Mouse (Mus musculus): ENCODE data around the gene Gm7102. TPM values are rescaled to one million over a fixed set of nuclear protein-coding genes. Genes with fewer than 3 reads are reported as not detected.
"Not testable (repeated sequence)": the region's sequence is repeated elsewhere in the genome, so short reads cannot be mapped to it uniquely, and the experiment has no call there.

Gm7102 gene
- total and polyA plus RNA-seq, 3 experiments, result 1.9 TPM; not detected in 2

- TF ChIP-seq ZNF384 (IDR thresholded peaks at IDR 0.05; ENCODE audit: low read depth, low read length) (peak; percentile 68), ETS1 (IDR thresholded peaks at IDR 0.05; ENCODE audit: low read depth, low read length) (peak; percentile 9; the same call in 1 of the 2 replicates), MYC (IDR thresholded peaks at IDR 0.05; ENCODE audit: low read depth, low read length) (0 out of 2 replicates have a peak, but pooled peaks have one; percentile 20), CTCF (IDR thresholded peaks at IDR 0.05 in 2 of 3, conservative IDR thresholded peaks at IDR 0.05 in 1 of 3; ENCODE audit: control insufficient read depth in 1 of 3, insufficient read depth in 1 of 3, low read depth in 2 of 3, low read length in 3 of 3, poor library complexity in 1 of 3, severe bottlenecking in 1 of 3) (peak in 1 of 3 experiments; percentile 6; a peak in 2 of 6 replicates), MYB (IDR thresholded peaks at IDR 0.05; ENCODE audit: low read depth, low read length) (no peak), ZMIZ1 (IDR thresholded peaks at IDR 0.05; ENCODE audit: low read depth, low read length) (no peak)
- Histone ChIP-seq H3K27me3 (ENCODE audit: control insufficient read depth in 1 of 2, insufficient read depth in 2 of 2, low read length in 2 of 2) (no peaks in the 10 kb centered on the region), H3K79me2 (ENCODE audit: control insufficient read depth, insufficient read depth, low read length, poor library complexity) (no peaks in the 10 kb centered on the region), H3K9me3 (replicated peaks; ENCODE audit: insufficient read depth, low read length) (no peaks in the 10 kb centered on the region), H3K4me1 (ENCODE audit: control insufficient read depth in 1 of 2, insufficient read depth in 2 of 2, low read length in 2 of 2) (no peaks in the 10 kb centered on the region), H3K36me3 (ENCODE audit: control insufficient read depth in 1 of 2, insufficient read depth in 2 of 2, low read length in 2 of 2) (no peaks in the 10 kb centered on the region), H3K4me3 (ENCODE audit: control insufficient read depth in 1 of 2, insufficient read depth in 1 of 2, low read depth in 2 of 2, low read length in 2 of 2) (no peak overlapping the region), H3K27ac (ENCODE audit: control insufficient read depth, low read depth, low read length) (no peak overlapping the region), H3K9ac (ENCODE audit: control insufficient read depth, low read depth, low read length, poor library complexity, severe bottlenecking) (no peak overlapping the region)
- DNase-seq (ENCODE audit: low read depth, low spot score), result peak; percentile 99
These were observed 47.7 kb upstream of the Gm7102 start for GRCm38 (mm10) chr19:61223706-61224328.

- peak; percentile 93 for TF ChIP-seq TAL1 (IDR thresholded peaks at IDR 0.05; ENCODE audit: low read length)
- peak; percentile 74 to 87 for TF ChIP-seq EP300 (IDR thresholded peaks at IDR 0.05; ENCODE audit: low read depth in 1 of 2, low read length in 2 of 2)
- TF ChIP-seq ETS1 (IDR thresholded peaks at IDR 0.05; ENCODE audit: low read depth, low read length), result peak; percentile 67
- TF ChIP-seq GATA1 (IDR thresholded peaks at IDR 0.05; ENCODE audit: low read depth, low read length), result peak; percentile 77
- TF ChIP-seq TCF12 (IDR thresholded peaks at IDR 0.05; ENCODE audit: low read depth, low read length), result peak; percentile 90
- peak; percentile 27; the same call in 1 of the 2 replicates for TF ChIP-seq MYC (IDR thresholded peaks at IDR 0.05; ENCODE audit: low read depth, low read length)
- not testable (repeated sequence) for H3K9me3 ChIP-seq (replicated peaks; ENCODE audit: insufficient read depth, low read length); H3K36me3 ChIP-seq (ENCODE audit: control insufficient read depth in 1 of 2, insufficient read depth in 2 of 2, low read length in 2 of 2); H3K79me2 ChIP-seq (ENCODE audit: control insufficient read depth, insufficient read depth, low read length, poor library complexity); H3K4me3 ChIP-seq (ENCODE audit: control insufficient read depth in 1 of 2, insufficient read depth in 1 of 2, low read depth in 2 of 2, low read length in 2 of 2); H3K27me3 ChIP-seq (ENCODE audit: control insufficient read depth in 1 of 2, insufficient read depth in 2 of 2, low read length in 2 of 2); H3K9ac ChIP-seq (ENCODE audit: control insufficient read depth, low read depth, low read length, poor library complexity, severe bottlenecking); H3K4me1 ChIP-seq (ENCODE audit: control insufficient read depth in 1 of 2, insufficient read depth in 2 of 2, low read length in 2 of 2)
- DNase-seq (ENCODE audit: low read depth, low spot score), result peak; percentile 70
- H3K27ac ChIP-seq (ENCODE audit: control insufficient read depth, low read depth, low read length), result peak overlapping the region; percentile 47
These were observed 31.4 kb upstream of the Gm7102 start for GRCm38 (mm10) chr19:61207506-61207905.

- Histone ChIP-seq H3K27ac (ENCODE audit: control insufficient read depth, low read depth, low read length) (no peak overlapping the region), H3K36me3 (ENCODE audit: control insufficient read depth in 1 of 2, insufficient read depth in 2 of 2, low read length in 2 of 2) (no peaks in the 10 kb centered on the region), H3K27me3 (ENCODE audit: control insufficient read depth in 1 of 2, insufficient read depth in 2 of 2, low read length in 2 of 2) (no peaks in the 10 kb centered on the region), H3K4me1 (ENCODE audit: control insufficient read depth in 1 of 2, insufficient read depth in 2 of 2, low read length in 2 of 2) (peaks cover 0 to 8% of the 10 kb centered on the region in 2 experiments; a peak in 2 of 4 replicates), H3K79me2 (ENCODE audit: control insufficient read depth, insufficient read depth, low read length, poor library complexity) (no peaks in the 10 kb centered on the region), H3K9me3 (replicated peaks; ENCODE audit: insufficient read depth, low read length) (no peaks in the 10 kb centered on the region), H3K9ac (ENCODE audit: control insufficient read depth, low read depth, low read length, poor library complexity, severe bottlenecking) (no peak overlapping the region), H3K4me3 (ENCODE audit: control insufficient read depth in 1 of 2, insufficient read depth in 1 of 2, low read depth in 2 of 2, low read length in 2 of 2) (no peak overlapping the region)
- DNase-seq (ENCODE audit: low read depth, low spot score), result peak; percentile 71
- TF ChIP-seq ELF1 (IDR thresholded peaks at IDR 0.05; ENCODE audit: low read depth, low read length), result no peak
- TF ChIP-seq TAL1 (IDR thresholded peaks at IDR 0.05; ENCODE audit: low read length), result no peak
- TF ChIP-seq MAZ (IDR thresholded peaks at IDR 0.05; ENCODE audit: low read depth, low read length), result no peak
- TF ChIP-seq ZC3H11A (IDR thresholded peaks at IDR 0.05; ENCODE audit: low read depth, low read length), result no peak
- TF ChIP-seq BHLHE40 (IDR thresholded peaks at IDR 0.05; ENCODE audit: borderline replicate concordance, low read depth, low read length), result no peak; the same call in 1 of the 2 replicates
- TF ChIP-seq RCOR1 (IDR thresholded peaks at IDR 0.05; ENCODE audit: low read depth, low read length), result no peak
- no peak for TF ChIP-seq MYC (IDR thresholded peaks at IDR 0.05; ENCODE audit: low read depth, low read length)
- TF ChIP-seq JUND (IDR thresholded peaks at IDR 0.05; ENCODE audit: low read depth, low read length), result no peak
- no peak for TF ChIP-seq ZNF384 (IDR thresholded peaks at IDR 0.05; ENCODE audit: low read depth, low read length)
These were observed 23.7 kb upstream of the Gm7102 start for GRCm38 (mm10) chr19:61199836-61200235.
